Mouse (Mus musculus) lung, postnatal 4 days (tissue): ENCODE data around the gene Wdpcp.

Experiments used
- DNase-seq, 2 experiments: peaks; one replicate each; pipeline ENCODE4 v3.0.0; 2021

The Wdpcp gene

DNA sequence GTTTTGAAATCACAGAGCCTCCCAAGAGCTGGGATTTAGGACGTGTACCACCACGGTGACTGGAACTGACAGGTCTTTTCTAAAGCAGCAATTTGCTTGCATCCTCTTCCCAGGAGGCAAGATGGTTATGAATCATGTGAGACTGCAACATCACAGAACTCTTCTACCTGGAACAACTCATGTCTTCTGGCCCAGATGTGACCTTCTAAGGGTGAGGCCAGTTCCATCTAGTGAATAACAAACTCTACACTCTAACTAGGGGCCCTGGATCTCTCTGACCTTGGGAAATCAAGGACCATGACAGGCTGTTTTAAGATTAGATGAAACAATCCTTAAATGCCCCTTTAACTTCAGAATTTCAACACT is 1.9 kb upstream of the Wdpcp start:
- no peak for DNase-seq

DNA sequence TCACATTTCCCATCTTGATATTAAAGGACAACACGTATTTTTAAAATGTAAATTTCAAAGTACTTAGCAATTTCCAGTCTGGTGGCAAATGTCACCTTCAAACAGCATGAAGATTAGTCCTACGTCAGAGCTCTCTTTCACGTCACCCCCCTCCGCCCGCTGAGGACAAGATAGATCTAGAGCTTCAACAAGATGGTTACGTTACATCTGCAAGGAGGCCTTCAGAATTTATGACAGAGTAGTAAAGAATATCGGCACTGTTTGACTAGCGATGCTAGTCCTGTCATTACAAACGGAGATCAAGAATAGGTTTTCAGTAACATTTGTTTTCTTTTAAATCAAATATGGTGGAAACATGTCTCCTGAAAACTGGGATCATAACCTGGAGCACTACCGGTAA is 1.1 kb upstream of the Wdpcp start:
- no peak for DNase-seq

DNA sequence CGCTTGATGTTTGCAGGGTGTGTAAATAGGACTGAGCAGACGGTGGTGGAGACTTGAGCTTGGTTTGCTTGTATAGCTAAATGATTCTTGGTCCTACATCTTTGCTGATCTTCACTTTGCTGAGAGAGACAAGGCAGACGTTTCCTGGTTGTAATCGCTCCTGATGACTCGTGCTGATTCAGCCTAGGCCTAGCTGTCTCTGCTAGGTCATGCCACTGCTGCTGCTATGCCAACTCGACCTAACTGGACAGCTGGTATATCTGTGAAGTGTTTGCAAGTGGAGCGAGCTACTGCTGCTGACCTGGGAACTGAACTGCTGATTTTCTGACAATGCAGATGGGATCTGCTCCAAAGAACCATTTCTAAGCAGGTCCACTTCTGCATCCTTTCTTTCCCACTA is 9.4 kb downstream of the Wdpcp start:
- DNase-seq = no peak

- no peak for DNase-seq
These were observed 11.3 kb downstream of the Wdpcp start for GRCm38 (mm10) chr11:21583286-21583685.

- DNase-seq = no peak
These were observed 30.5 kb downstream of the Wdpcp start for GRCm38 (mm10) chr11:21602497-21602896.

- no peak for DNase-seq
These were observed 43.9 kb downstream of the Wdpcp start for GRCm38 (mm10) chr11:21615915-21616314.

GRCm38 (mm10) chr11:21634171-21634907 is 62.3 kb downstream of the Wdpcp start:
- DNase-seq = no peak

- no peak for DNase-seq
These were observed 66.3 kb downstream of the Wdpcp start for GRCm38 (mm10) chr11:21638341-21638740.

- DNase-seq = peak; percentile 34 to 46
These were observed 67.5 kb downstream of the Wdpcp start for GRCm38 (mm10) chr11:21639534-21639933.

- no peak for DNase-seq
These were observed 72.2 kb downstream of the Wdpcp start for GRCm38 (mm10) chr11:21644231-21644630.

GRCm38 (mm10) chr11:21646136-21646535 is 74.1 kb downstream of the Wdpcp start:
- DNase-seq = no peak

- no peak for DNase-seq
These were observed 87.0 kb downstream of the Wdpcp start for GRCm38 (mm10) chr11:21658985-21659384.

- DNase-seq = no peak
These were observed 105.0 kb downstream of the Wdpcp start for GRCm38 (mm10) chr11:21677034-21677433.

GRCm38 (mm10) chr11:21688441-21688840 is 116.4 kb downstream of the Wdpcp start:
- DNase-seq = no peak

- DNase-seq = no peak
These were observed 118.7 kb downstream of the Wdpcp start for GRCm38 (mm10) chr11:21690730-21691129.

- no peak for DNase-seq
These were observed 122.1 kb downstream of the Wdpcp start for GRCm38 (mm10) chr11:21694087-21694486.

DNA sequence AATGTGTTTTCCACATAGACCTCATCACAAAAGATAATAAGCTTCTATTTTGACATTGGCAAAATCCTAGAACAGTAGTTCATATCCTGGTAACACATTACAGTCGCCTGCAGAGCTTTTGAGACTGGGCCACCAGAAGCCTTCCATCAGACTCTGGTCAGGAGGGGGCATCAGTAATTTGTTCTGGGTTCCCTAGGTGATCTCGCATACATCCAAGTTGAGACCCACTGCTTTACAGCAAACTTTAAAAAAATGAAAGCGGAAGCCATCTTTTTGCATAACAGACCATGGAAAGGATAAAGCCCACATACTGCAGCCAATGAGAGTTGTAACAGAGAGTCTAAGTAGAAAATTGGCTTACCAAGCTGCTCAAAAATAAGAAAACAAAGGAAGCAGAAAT is 125.6 kb downstream of the Wdpcp start:
- no peak for DNase-seq

DNA sequence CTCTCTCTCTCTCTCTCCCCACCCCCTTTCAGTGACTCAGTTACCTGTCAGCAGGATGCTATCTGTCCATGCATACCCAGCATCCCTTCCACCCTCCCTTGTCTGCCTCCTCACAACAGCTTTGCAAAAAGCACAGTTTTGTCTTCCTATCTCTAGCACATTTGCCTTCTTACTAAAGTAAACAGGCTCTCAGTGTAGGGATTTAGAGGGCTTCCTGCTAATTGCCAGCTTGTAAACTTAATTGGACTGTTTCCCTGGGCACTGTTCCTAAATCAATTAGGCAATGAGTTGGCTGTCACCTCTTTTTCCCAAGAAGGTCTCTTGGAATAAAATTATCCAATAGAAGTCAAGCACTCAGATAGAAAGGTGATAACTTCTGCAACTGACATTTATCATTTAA is 141.5 kb downstream of the Wdpcp start:
- no peak for DNase-seq

GRCm38 (mm10) chr11:21714065-21714464 is 142.0 kb downstream of the Wdpcp start:
- DNase-seq = no peak

DNA sequence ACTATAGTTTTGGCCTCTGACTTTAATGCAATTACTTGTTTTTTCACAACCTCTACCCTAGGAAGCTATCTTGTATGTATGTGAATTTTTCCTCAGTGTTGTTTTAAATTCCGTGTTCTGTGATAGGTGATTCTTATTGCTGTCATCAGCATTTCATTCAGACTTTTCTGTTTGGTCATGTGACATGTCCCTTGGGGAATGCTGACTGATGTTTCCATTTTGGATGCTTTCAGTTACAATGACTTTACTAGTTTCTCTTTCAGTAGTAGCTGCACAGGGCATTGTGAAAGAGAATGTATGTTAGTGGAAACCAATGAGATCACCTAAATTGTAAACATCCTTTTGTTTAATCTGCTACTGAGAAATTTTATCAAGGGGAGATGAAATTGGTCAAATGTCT is 154.3 kb downstream of the Wdpcp start:
- no peak for DNase-seq

DNA sequence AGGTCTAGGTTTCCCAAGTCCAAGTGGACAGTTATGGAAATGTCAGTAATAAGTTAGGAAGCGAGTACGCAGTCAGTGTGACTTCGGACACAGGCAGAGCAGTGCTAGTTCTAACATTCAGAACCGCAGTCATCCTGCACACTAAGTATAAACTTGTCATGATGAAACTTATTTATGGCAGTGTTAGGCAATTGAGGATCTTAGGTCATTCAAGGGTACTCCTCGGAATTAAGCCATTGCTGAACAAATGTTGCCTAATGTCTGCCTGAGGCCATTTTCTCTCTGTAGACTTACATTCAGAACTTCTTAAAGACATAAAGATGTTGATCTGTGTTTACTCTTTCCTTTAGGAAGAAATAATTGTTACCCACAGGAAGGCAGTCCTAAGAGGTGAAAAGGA is 157.0 kb downstream of the Wdpcp start:
- DNase-seq = no peak

DNA sequence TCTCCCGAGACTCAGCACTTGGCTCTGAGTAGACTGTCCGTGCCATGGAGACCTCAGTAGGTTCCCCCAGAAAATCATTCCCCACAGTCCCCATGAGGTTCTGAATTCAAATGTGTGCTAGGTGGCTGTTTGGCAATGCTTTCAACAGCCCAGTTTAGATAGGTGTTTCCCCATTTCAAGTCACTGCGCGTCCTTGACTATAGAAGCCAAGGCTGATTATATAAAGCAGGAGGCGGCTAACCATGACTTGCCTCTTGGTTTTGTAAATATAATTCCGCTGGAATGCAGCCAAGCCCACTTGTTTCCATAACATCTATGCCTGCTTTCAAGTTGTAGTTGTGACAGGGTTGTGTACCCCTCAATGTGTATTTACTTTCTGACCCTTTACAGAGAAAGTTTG is 157.9 kb downstream of the Wdpcp start:
- DNase-seq = peak in 1 of 2 experiments; percentile 16

DNA sequence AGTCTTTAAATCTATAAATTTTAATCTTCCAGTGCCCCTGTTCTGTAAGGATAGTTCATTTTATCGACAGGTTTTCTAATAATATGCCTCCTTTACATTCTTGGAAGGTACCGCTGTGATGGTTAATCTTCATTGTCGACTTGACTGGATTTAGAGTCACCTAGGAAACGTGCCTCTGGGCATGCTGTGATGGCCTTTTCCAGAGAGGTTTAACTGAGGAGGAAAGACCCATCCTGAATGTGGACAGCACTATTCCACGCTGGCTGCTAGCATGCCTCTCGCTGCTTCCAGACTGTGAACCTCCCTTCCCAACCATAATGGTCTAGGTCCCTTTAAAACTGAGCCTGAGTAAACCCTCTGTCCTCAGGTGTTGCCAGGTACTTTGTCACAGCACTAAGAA is 163.2 kb downstream of the Wdpcp start:
- no peak for DNase-seq

- no peak for DNase-seq
These were observed 177.5 kb downstream of the Wdpcp start for GRCm38 (mm10) chr11:21749487-21749886.

GRCm38 (mm10) chr11:21763201-21763600 is 191.2 kb downstream of the Wdpcp start:
- no peak for DNase-seq
